Mouse (Mus musculus) E14TG2a.4 (cell line): ENCODE data around the gene Myh8.
A peak's percentile ranks its signal among the peaks of the same experiment; 100 is the strongest.

Source experiments
- H3K27me3 ChIP-seq: 2 replicates; pipeline ENCODE4 v1.6.1; 2014; ENCODE audit warnings: low read length, control low read depth; ENCODE audit not compliant: insufficient read depth
- H3K36me3 ChIP-seq: 2 replicates; pipeline ENCODE4 v1.6.1; 2014; ENCODE audit warnings: low read length, control low read depth; ENCODE audit not compliant: insufficient read depth
- H3K4me1 ChIP-seq: replicated peaks from 2 replicates; pipeline ENCODE4 v1.6.1; 2014; ENCODE audit warnings: low read depth, low read length, control low read depth
- H3K4me3 ChIP-seq: replicated peaks from 2 replicates; pipeline ENCODE4 v1.5.1; 2014; ENCODE audit warnings: mild to moderate bottlenecking, low read length
- H3K9me3 ChIP-seq: 2 replicates; pipeline ENCODE4 v1.6.1; 2014; ENCODE audit warnings: low read length, control low read depth
- CTCF ChIP-seq: conservative IDR thresholded peaks from 2 replicates; pipeline ENCODE4 v1.5.1; 2014; ENCODE audit warnings: low read length
- NANOG ChIP-seq: IDR thresholded peaks from 2 replicates; pipeline ENCODE4 v1.6.1; 2014; ENCODE audit warnings: borderline replicate concordance, low read length, mixed read lengths
- POU5F1 ChIP-seq: IDR thresholded peaks from 2 replicates; pipeline ENCODE4 v1.6.1; 2014; ENCODE audit warnings: low read length, borderline replicate concordance

Myh8 gene

DNA sequence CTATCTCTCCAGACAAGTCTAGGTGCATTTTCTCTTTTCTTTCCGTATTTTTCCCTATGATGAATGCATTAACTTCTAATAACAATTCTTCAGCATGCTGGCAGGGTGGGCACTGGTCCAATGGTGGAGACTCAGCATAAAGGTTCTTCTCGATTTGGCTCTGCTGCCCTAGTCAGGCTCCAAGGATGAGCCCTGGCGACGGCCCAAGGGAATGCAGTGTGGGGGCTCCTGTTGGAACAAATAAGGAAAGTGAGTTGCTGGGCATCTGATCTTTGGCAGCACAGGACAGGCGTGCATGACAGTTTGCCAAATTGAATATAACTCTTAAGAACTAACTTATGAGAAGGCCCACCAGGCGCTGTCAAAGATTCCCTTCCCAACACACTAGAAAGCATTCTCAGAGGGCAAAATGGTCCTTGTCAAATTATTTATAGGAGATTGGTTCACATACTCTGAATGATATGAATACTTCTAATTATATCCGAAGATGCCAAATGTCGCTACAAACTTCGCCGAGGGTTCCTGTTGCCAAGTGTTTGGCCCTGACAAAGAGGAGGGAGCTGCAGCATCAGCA, at the start of gene Myh8:
Gene Myh8 (plus strand): TSS at position 524 of the 574 bp plus-strand sequence.
- no peaks in the 10 kb centered on the region for H3K36me3 ChIP-seq
- no peaks in the 10 kb centered on the region for H3K27me3 ChIP-seq
- no peaks in the 10 kb centered on the region for H3K4me1 ChIP-seq
- peaks cover 9% of the 10 kb centered on the region; the same call in 1 of the 2 replicates for H3K9me3 ChIP-seq
- H3K4me3 ChIP-seq, result no peak within 1 kb of the TSS
- TF ChIP-seq POU5F1, result no peak
- no peak for TF ChIP-seq CTCF
- no peak for TF ChIP-seq NANOG

DNA sequence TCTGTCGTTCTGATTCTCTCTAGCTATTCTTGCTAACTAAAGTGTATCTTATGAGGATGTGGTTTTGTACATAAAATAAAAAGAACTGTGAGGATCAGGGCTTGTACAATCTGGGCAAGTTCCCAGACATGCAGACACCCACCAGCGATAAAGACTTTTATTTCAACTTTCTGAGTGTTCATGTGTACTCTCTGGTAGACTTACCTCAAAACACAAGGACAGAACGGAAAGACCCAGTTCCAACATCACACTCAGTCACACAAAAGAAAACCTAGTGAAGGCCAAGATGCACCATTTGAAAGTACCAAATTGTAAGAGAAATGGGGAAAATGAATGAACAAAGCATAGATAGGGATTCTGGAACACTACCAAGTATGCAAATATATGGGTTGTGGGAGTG, 48.2 kb upstream of the Myh8 start:
- Histone ChIP-seq H3K36me3 (no peaks in the 10 kb centered on the region), H3K4me3 (no peak overlapping the region), H3K27me3 (no peaks in the 10 kb centered on the region), H3K9me3 (peaks cover 7% of the 10 kb centered on the region), H3K4me1 (no peaks in the 10 kb centered on the region)
- TF ChIP-seq CTCF, result no peak
- no peak for TF ChIP-seq NANOG
- TF ChIP-seq POU5F1, result no peak

DNA sequence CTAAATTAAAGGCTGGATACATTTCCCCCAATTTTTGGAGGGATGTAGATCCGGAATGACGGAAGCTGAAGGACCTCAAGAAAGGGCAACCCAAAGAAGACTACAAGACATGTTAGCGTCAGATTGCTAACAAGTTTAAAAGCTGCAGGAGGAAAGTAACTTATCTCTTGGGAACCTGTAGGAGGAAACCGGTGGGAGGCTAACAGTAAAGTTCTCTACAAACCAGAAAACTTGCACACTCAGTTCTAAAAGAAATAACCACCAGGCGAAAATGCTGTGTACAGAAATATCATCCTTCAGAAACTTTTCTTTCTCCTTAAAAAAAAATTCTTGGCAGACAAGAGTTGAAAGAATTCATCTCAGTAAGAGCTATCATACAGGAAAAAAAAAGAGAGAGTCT, 47.8 kb upstream of the Myh8 start:
- no peaks in the 10 kb centered on the region for H3K27me3 ChIP-seq
- TF ChIP-seq POU5F1, result no peak
- TF ChIP-seq CTCF, result no peak
- TF ChIP-seq NANOG, result no peak
- H3K4me1 ChIP-seq, result no peaks in the 10 kb centered on the region
- no peaks in the 10 kb centered on the region for H3K36me3 ChIP-seq
- H3K4me3 ChIP-seq, result no peak overlapping the region
- peaks cover 7% of the 10 kb centered on the region for H3K9me3 ChIP-seq

DNA sequence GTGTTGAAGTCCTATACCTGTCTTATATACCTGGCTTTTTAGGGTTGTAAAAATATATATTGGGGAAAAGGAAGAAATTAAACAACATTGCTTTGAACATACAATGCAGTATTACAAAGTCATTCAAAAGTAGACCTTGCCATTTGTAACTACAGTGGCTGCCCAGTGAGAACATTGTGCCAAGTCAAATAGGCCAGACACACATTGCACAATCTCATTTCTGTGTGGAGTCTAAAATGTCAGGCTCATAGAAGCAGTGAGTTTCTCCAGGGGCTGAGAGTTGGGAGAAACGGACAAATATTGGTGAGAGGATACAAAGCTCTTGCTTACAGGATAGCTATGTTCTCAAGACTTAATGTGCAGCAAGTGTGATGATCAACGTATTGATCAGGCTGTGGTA, 47.0 kb upstream of the Myh8 start:
- Histone ChIP-seq H3K9me3 (peaks cover 7% of the 10 kb centered on the region), H3K4me1 (no peaks in the 10 kb centered on the region), H3K27me3 (no peaks in the 10 kb centered on the region), H3K4me3 (no peak overlapping the region), H3K36me3 (no peaks in the 10 kb centered on the region)
- no peak for TF ChIP-seq CTCF
- no peak for TF ChIP-seq NANOG
- no peak for TF ChIP-seq POU5F1

DNA sequence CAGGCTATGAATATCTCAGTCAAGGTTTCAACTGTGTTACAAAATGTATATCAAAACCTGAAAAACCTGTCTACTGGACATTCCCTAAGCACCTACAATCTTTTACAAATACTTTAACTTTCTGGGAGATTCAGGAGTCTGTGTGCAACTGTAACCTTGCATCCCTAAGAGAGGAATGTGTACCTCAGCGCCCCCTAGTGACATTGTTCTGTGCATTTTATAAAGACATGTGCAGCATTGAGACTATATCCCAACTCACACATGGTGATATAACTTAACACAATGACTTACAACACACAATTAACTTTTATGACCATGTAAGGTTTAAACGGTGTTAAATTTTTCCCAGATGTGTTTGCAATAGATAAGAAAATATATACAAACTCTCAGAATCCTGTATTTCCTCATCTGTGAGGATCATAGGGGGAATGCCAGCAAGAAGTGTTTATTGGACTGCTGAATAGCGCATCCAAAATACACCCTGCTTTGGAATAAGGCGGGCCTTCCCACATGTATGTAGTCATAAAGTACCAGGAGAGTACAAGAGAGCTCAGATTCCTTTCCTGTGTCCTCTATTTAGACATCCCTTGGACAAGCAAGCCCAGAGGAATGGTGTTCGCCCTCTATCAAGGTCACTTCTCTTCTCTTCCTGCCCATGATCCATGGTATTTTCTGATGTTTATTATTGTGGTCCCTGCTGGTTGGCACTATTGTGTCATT, 41.1 kb upstream of the Myh8 start:
- Histone ChIP-seq H3K4me3 (no peak overlapping the region), H3K9me3 (peaks cover 7% of the 10 kb centered on the region)

DNA sequence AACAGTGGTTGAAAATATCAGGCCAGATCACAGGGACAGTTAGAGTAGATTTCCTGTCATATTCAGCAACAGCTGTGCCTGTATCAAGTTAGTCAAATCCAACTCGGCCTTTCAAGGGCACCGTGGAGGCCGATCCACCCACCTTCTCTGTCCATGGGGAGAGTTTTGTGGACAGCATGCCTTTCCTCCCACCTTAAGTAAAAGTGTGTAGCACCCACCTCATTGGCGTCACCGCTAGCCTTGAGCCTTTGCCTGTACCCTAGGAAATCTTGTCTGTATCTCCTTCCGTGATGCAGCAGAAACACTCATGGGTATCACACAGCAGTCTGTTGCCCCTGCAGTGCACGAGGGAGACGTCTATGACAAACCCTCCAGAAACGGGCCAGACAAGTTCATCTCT, 40.1 kb upstream of the Myh8 start:
- no peaks in the 10 kb centered on the region for H3K27me3 ChIP-seq
- H3K4me3 ChIP-seq, result no peak overlapping the region
- H3K4me1 ChIP-seq, result no peaks in the 10 kb centered on the region
- H3K36me3 ChIP-seq, result no peaks in the 10 kb centered on the region
- no peak for TF ChIP-seq CTCF
- TF ChIP-seq POU5F1, result no peak
- no peak for TF ChIP-seq NANOG
- peaks cover 7% of the 10 kb centered on the region for H3K9me3 ChIP-seq

More for the DNA sequence above, 41.1 kb upstream of the Myh8 start:
- Histone ChIP-seq H3K27me3 (no peaks in the 10 kb centered on the region), H3K36me3 (no peaks in the 10 kb centered on the region), H3K4me1 (no peaks in the 10 kb centered on the region)
- TF ChIP-seq NANOG (no peak), CTCF (peak; percentile 29), POU5F1 (no peak)

DNA sequence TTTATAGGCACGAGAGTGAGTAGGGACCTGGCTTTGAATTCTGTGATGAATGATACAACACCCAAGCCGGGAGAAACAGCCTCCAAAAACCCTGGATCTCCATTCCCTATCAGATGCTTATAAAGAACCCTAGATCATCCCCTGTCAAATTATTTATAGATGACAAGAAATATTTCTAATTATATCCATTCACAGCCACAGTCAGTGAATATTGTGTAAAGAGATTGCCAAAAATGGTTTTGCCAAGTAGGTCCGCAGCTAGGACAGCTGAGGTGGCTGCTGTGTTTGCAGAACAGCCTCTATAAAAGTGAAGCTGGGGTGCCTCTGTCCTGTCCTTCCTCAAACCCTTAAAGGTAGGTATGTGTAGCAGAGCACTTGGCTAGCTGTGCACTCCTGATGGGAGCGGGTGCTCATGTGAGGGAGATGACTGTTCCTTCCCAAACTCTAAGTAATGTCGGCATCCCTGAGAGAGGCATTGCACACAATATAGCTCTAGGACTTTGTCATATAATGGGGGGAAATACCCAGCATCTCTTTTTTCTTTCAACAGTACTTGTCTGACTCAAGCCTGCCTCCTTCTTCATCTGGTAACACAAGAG, 39.3 kb upstream of the Myh8 start, which contains the start of gene Myh4:
Gene Myh4 (plus strand): TSS at position 549 of the 599 bp plus-strand sequence.
- no peaks in the 10 kb centered on the region for H3K36me3 ChIP-seq
- H3K27me3 ChIP-seq, result no peaks in the 10 kb centered on the region
- H3K9me3 ChIP-seq, result peaks cover 2% of the 10 kb centered on the region
- H3K4me1 ChIP-seq, result no peaks in the 10 kb centered on the region
- TF ChIP-seq CTCF (no peak), POU5F1 (no peak), NANOG (no peak)
- no peak within 1 kb of the TSS for H3K4me3 ChIP-seq

DNA sequence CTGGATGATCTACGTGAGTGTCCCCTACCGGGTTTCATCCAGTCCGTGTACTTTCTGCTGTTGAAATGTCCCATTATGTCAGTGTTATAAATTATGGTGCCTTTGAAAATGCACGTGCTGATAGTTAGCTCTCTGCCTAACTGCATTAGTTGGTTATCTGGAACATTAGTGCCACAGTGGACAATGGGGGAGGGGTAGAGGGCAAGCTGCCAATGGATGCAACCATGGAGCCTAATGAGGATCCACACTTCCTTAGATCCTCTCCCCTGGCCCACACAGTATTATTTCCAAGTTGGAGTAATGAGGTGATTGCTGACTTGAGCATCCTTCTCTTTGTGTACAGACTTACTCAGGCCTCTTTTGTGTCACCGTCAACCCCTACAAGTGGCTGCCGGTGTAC, 35.9 kb upstream of the Myh8 start:
- Histone ChIP-seq H3K27me3 (no peaks in the 10 kb centered on the region), H3K4me3 (no peak overlapping the region), H3K36me3 (no peaks in the 10 kb centered on the region), H3K4me1 (no peaks in the 10 kb centered on the region), H3K9me3 (no peaks in the 10 kb centered on the region)
- no peak for TF ChIP-seq CTCF
- TF ChIP-seq POU5F1, result no peak
- TF ChIP-seq NANOG, result no peak
